Mouse (Mus musculus) heart, embryonic 16.5 days (tissue): Measurements from ENCODE around the gene Pxylp1. TPM values are rescaled to one million over a fixed set of nuclear protein-coding genes. Genes with fewer than 3 reads are reported as not detected.

ENCODE experiments used
- ATAC-seq: fragments of 200-750 bp; cut with Nextera tagmentation; replicated peaks from 2 replicates; pipeline ENCODE4 v1.8.0; 2017; ENCODE audit warnings: moderate number of reproducible peaks; ENCODE audit not compliant: insufficient read depth, low FRiP score; ENCODE audit errors: extremely low read depth
- H3K27ac ChIP-seq: fragments of 300-500 bp; sonication (generic); 2 replicates; pipeline ENCODE4 v1.5.1; 2014; ENCODE audit warnings: mild to moderate bottlenecking, low read length, control low read depth, moderate library complexity
- H3K27me3 ChIP-seq: fragments of 300-500 bp; sonication (generic); 2 replicates; pipeline ENCODE4 v1.6.1; 2014; ENCODE audit warnings: low read length, mixed read lengths; ENCODE audit not compliant: control insufficient read depth, insufficient read depth
- H3K36me3 ChIP-seq: fragments of 300-500 bp; sonication (generic); 2 replicates; pipeline ENCODE4 v1.6.1; 2014; ENCODE audit not compliant: control insufficient read depth, insufficient read depth
- H3K4me1 ChIP-seq: fragments of 300-500 bp; sonication (generic); 2 replicates; pipeline ENCODE4 v1.6.1; 2014; ENCODE audit warnings: low read length, mixed read lengths; ENCODE audit not compliant: control insufficient read depth, insufficient read depth
- H3K4me2 ChIP-seq: fragments of 300-500 bp; sonication (generic); 2 replicates; pipeline ENCODE4 v1.6.1; 2014; ENCODE audit warnings: low read depth, mild to moderate bottlenecking, control low read depth, low read length
- H3K4me3 ChIP-seq: fragments of 300-500 bp; sonication (generic); 2 replicates; pipeline ENCODE4 v1.5.1; 2014; ENCODE audit warnings: mild to moderate bottlenecking, control low read depth, low read length
- H3K9ac ChIP-seq: fragments of 300-500 bp; sonication (generic); 2 replicates; pipeline ENCODE4 v1.6.1; 2014; ENCODE audit warnings: low read length, control low read depth
- H3K9me3 ChIP-seq: fragments of 300-500 bp; sonication (generic); replicated peaks from 2 replicates; pipeline ENCODE4 v1.6.1; 2016; ENCODE audit warnings: low read length; ENCODE audit not compliant: control insufficient read depth
- WGBS: fragments of 180-500 bp; shearing (Covaris S2); extraction: QIAGEN DNeasy Blood & Tissue Kit; methylation state at CpG from one replicate; pipeline ENCODE4 v1.1.7; 2014; 5-methylcytosine and 5-hydroxymethylcytosine counted together
- polyA plus RNA-seq: library from polyadenylated mRNA; unstranded; fragments of >200 nt; fragmentation: Nextera tagmentation; extraction: Ambion mirVana; gene quantifications from 2 replicates; pipeline ENCODE4 v1.2.1, GENCODE M21; 2015

Pxylp1 gene
- polyA plus RNA-seq, 1 experiment from 2014 or later, result 25.8 TPM

- Histone ChIP-seq H3K36me3 (no peaks in the 10 kb centered on the region), H3K4me1 (peaks cover 26% of the 10 kb centered on the region), H3K9ac (peak overlapping the region; percentile 19; the same call in 1 of the 2 replicates), H3K27ac (peak overlapping the region; percentile 22; the same call in 1 of the 2 replicates), H3K4me3 (no peak overlapping the region), H3K27me3 (no peaks in the 10 kb centered on the region), H3K9me3 (no peaks in the 10 kb centered on the region), H3K4me2 (no peak overlapping the region)
- no peak for ATAC-seq
- 88% methylated on average over 5 of the region's 5 CpGs for WGBS
Observed at GRCm38 (mm10) chr9:96860380-96861091, 31.9 kb downstream of the Pxylp1 start.

GRCm38 (mm10) chr9:96859027-96859426, 33.4 kb downstream of the Pxylp1 start:
- no peak overlapping the region for H3K27ac ChIP-seq
- 43% methylated on average over 2 of the region's 2 CpGs for WGBS
- no peak for ATAC-seq
- H3K9ac ChIP-seq, result no peak overlapping the region
- no peak overlapping the region for H3K4me2 ChIP-seq
- no peaks in the 10 kb centered on the region for H3K9me3 ChIP-seq
- H3K27me3 ChIP-seq, result no peaks in the 10 kb centered on the region
- no peaks in the 10 kb centered on the region for H3K36me3 ChIP-seq
- peaks cover 26% of the 10 kb centered on the region for H3K4me1 ChIP-seq
- H3K4me3 ChIP-seq, result no peak overlapping the region

GRCm38 (mm10) chr9:96857838-96858237, 34.6 kb downstream of the Pxylp1 start:
- Histone ChIP-seq H3K27me3 (no peaks in the 10 kb centered on the region), H3K36me3 (no peaks in the 10 kb centered on the region), H3K9ac (no peak overlapping the region), H3K9me3 (no peaks in the 10 kb centered on the region), H3K4me3 (no peak overlapping the region), H3K4me1 (peaks cover 21% of the 10 kb centered on the region), H3K4me2 (no peak overlapping the region), H3K27ac (no peak overlapping the region)
- no peak for ATAC-seq
- whole genome bisulfite sequencing, result 46% methylated on average over 4 of the region's 4 CpGs

- Histone ChIP-seq H3K4me2 (no peak overlapping the region), H3K4me3 (no peak overlapping the region), H3K9me3 (no peaks in the 10 kb centered on the region), H3K27me3 (no peaks in the 10 kb centered on the region), H3K36me3 (no peaks in the 10 kb centered on the region), H3K4me1 (0 out of 2 replicates have a peak, but pooled peaks cover 2% of the 10 kb centered on the region), H3K27ac (no peak overlapping the region), H3K9ac (no peak overlapping the region)
- ATAC-seq, result no peak
- 83% methylated on average over 16 of the region's 16 CpGs for WGBS
Observed at GRCm38 (mm10) chr9:96853300-96854186, 38.9 kb downstream of the Pxylp1 start.

GRCm38 (mm10) chr9:96851634-96852033, 40.8 kb downstream of the Pxylp1 start:
- H3K4me1 ChIP-seq, result no peaks in the 10 kb centered on the region
- 54% methylated on average over 7 of the region's 7 CpGs for WGBS
- H3K27me3 ChIP-seq, result no peaks in the 10 kb centered on the region
- no peak overlapping the region for H3K4me2 ChIP-seq
- ATAC-seq, result no peak
- H3K4me3 ChIP-seq, result no peak overlapping the region
- H3K36me3 ChIP-seq, result no peaks in the 10 kb centered on the region
- H3K27ac ChIP-seq, result no peak overlapping the region
- no peaks in the 10 kb centered on the region for H3K9me3 ChIP-seq
- no peak overlapping the region for H3K9ac ChIP-seq

- H3K4me3 ChIP-seq, result no peak overlapping the region
- 75% methylated on average over 7 of the region's 7 CpGs for WGBS
- ATAC-seq, result no peak
- no peaks in the 10 kb centered on the region for H3K27me3 ChIP-seq
- no peak overlapping the region for H3K27ac ChIP-seq
- H3K9me3 ChIP-seq, result no peaks in the 10 kb centered on the region
- no peaks in the 10 kb centered on the region for H3K36me3 ChIP-seq
- no peaks in the 10 kb centered on the region for H3K4me1 ChIP-seq
- H3K4me2 ChIP-seq, result no peak overlapping the region
- H3K9ac ChIP-seq, result no peak overlapping the region
Observed at GRCm38 (mm10) chr9:96851036-96851435, 41.4 kb downstream of the Pxylp1 start.

GRCm38 (mm10) chr9:96849012-96849411, 43.5 kb downstream of the Pxylp1 start:
- Histone ChIP-seq H3K4me3 (no peak overlapping the region), H3K27me3 (no peaks in the 10 kb centered on the region), H3K9me3 (no peaks in the 10 kb centered on the region), H3K36me3 (no peaks in the 10 kb centered on the region), H3K4me1 (peaks cover 4% of the 10 kb centered on the region; the same call in 1 of the 2 replicates), H3K9ac (no peak overlapping the region), H3K27ac (no peak overlapping the region), H3K4me2 (no peak overlapping the region)
- no peak for ATAC-seq
- 57% methylated on average over 5 of the region's 5 CpGs for WGBS

- Histone ChIP-seq H3K27me3 (no peaks in the 10 kb centered on the region), H3K27ac (no peak overlapping the region), H3K9me3 (no peaks in the 10 kb centered on the region; the same call in 1 of the 2 replicates), H3K36me3 (no peaks in the 10 kb centered on the region), H3K4me2 (no peak overlapping the region), H3K4me1 (peaks cover 4% of the 10 kb centered on the region; the same call in 1 of the 2 replicates), H3K9ac (no peak overlapping the region), H3K4me3 (no peak overlapping the region)
- WGBS, result 87% methylated on average over 8 of the region's 8 CpGs
- no peak for ATAC-seq
Observed at GRCm38 (mm10) chr9:96846361-96846760, 46.1 kb downstream of the Pxylp1 start.

- H3K27me3 ChIP-seq, result no peaks in the 10 kb centered on the region
- peaks cover 4% of the 10 kb centered on the region; the same call in 1 of the 2 replicates for H3K4me1 ChIP-seq
- ATAC-seq, result peak; percentile 87
- no peaks in the 10 kb centered on the region; the same call in 1 of the 2 replicates for H3K9me3 ChIP-seq
- H3K4me2 ChIP-seq, result no peak overlapping the region
- no peak overlapping the region for H3K4me3 ChIP-seq
- no peak overlapping the region for H3K27ac ChIP-seq
- no peaks in the 10 kb centered on the region for H3K36me3 ChIP-seq
- H3K9ac ChIP-seq, result no peak overlapping the region
- 43% methylated on average over 3 of the region's 3 CpGs for WGBS
Observed at GRCm38 (mm10) chr9:96844798-96845209, 47.7 kb downstream of the Pxylp1 start.
